Mouse (Mus musculus) myocyte (in vitro differentiated cells): ENCODE results near the gene Fn3k.

Experiments
- CEBPB ChIP-seq: IDR thresholded peaks from 2 replicates; pipeline ENCODE4 v1.6.1; 2011; ENCODE audit warnings: mild to moderate bottlenecking, moderate library complexity; ENCODE audit not compliant: poor library complexity, insufficient read depth, severe bottlenecking
- E2F4 ChIP-seq: IDR thresholded peaks from one replicate; pipeline ENCODE4 v1.6.1; 2011; ENCODE audit warnings: mild to moderate bottlenecking, control low read depth, moderate library complexity; ENCODE audit not compliant: insufficient read depth
- MAX ChIP-seq: IDR thresholded peaks from one replicate; pipeline ENCODE4 v1.6.1; 2011; ENCODE audit warnings: low read depth, mild to moderate bottlenecking, control low read depth
- POLR2A ChIP-seq: IDR thresholded peaks from one replicate; pipeline ENCODE4 v1.6.1; 2011; ENCODE audit warnings: low read depth, mild to moderate bottlenecking, control low read depth, moderate library complexity; ENCODE audit not compliant: insufficient read length
- POLR2AphosphoS2 ChIP-seq: IDR thresholded peaks from one replicate; pipeline ENCODE4 v1.6.1; 2011; ENCODE audit warnings: low read depth, control low read depth; ENCODE audit not compliant: insufficient read length
- REST ChIP-seq: IDR thresholded peaks from one replicate; pipeline ENCODE4 v1.6.1; 2011; ENCODE audit warnings: mild to moderate bottlenecking, control low read depth, moderate library complexity; ENCODE audit not compliant: insufficient read depth, insufficient read length
- TCF3 ChIP-seq: IDR thresholded peaks from one replicate; pipeline ENCODE4 v1.6.1; 2011; ENCODE audit warnings: low read depth, control low read depth; ENCODE audit not compliant: insufficient read length
- USF1 ChIP-seq: IDR thresholded peaks from one replicate; pipeline ENCODE4 v1.6.1; 2011; ENCODE audit warnings: low read depth, mild to moderate bottlenecking, control low read depth, moderate library complexity

GRCm38 (mm10) chr11:121490651-121491050 lies 55.9 kb downstream of the Fn3k start:
- TF ChIP-seq POLR2A (no peak), REST (no peak), MAX (no peak), E2F4 (no peak), USF1 (no peak), TCF3 (no peak), CEBPB (no peak), POLR2AphosphoS2 (no peak)
